Mouse (Mus musculus): ENCODE data around the gene Shisa9.
"Not testable (repeated sequence)": the region's sequence is repeated elsewhere in the genome, so short reads cannot be mapped to it uniquely, and the experiment has no call there.

Gene Shisa9

GRCm38 (mm10) chr16:11983616-11984270, at the start of gene Shisa9:
Gene Shisa9 (plus strand): TSS chr16:11984113.
- DNase-seq (ENCODE audit: low read depth, low spot score): no peak

GRCm38 (mm10) chr16:11940477-11940876, 43.4 kb upstream of the Shisa9 start:
- DNase-seq (ENCODE audit: low read depth, low spot score): peak; percentile 74

- DNase-seq (ENCODE audit: low read depth, low spot score): no peak
These were observed 23.2 kb upstream of the Shisa9 start for GRCm38 (mm10) chr16:11960691-11961090.

- DNase-seq (ENCODE audit: low read depth, low spot score): no peak
These were observed 17.9 kb upstream of the Shisa9 start for GRCm38 (mm10) chr16:11966041-11966440.

GRCm38 (mm10) chr16:11966810-11967209, 17.1 kb upstream of the Shisa9 start:
- not testable (repeated sequence) for DNase-seq (ENCODE audit: low read depth, low spot score)

GRCm38 (mm10) chr16:11967579-11967978, 16.3 kb upstream of the Shisa9 start:
- DNase-seq (ENCODE audit: low read depth, low spot score): no peak

GRCm38 (mm10) chr16:11973707-11974106, 10.2 kb upstream of the Shisa9 start:
- DNase-seq (ENCODE audit: low read depth, low spot score): no peak

GRCm38 (mm10) chr16:11976737-11977136, 7.2 kb upstream of the Shisa9 start:
- no peak for DNase-seq (ENCODE audit: low read depth, low spot score)

GRCm38 (mm10) chr16:11980764-11981163, 3.1 kb upstream of the Shisa9 start:
- DNase-seq (ENCODE audit: low read depth, low spot score): no peak

- no peak for DNase-seq (ENCODE audit: low read depth, low spot score)
These were observed 752 bp upstream of the Shisa9 start for GRCm38 (mm10) chr16:11983106-11983615.

- DNase-seq (ENCODE audit: low read depth, low spot score): no peak
These were observed 418 bp downstream of the Shisa9 start for GRCm38 (mm10) chr16:11984271-11984791.

- DNase-seq (ENCODE audit: low read depth, low spot score): no peak
These were observed 3.1 kb downstream of the Shisa9 start for GRCm38 (mm10) chr16:11987056-11987455.

GRCm38 (mm10) chr16:12005177-12005576, 21.3 kb downstream of the Shisa9 start:
- no peak for DNase-seq (ENCODE audit: low read depth, low spot score)

GRCm38 (mm10) chr16:12010136-12010535, 26.2 kb downstream of the Shisa9 start:
- no peak for DNase-seq (ENCODE audit: low read depth, low spot score)

GRCm38 (mm10) chr16:12012747-12013146, 28.8 kb downstream of the Shisa9 start:
- DNase-seq (ENCODE audit: low read depth, low spot score): no peak

- no peak for DNase-seq (ENCODE audit: low read depth, low spot score)
These were observed 30.6 kb downstream of the Shisa9 start for GRCm38 (mm10) chr16:12014523-12014922.

- no peak for DNase-seq (ENCODE audit: low read depth, low spot score)
These were observed 34.2 kb downstream of the Shisa9 start for GRCm38 (mm10) chr16:12017921-12018618.

GRCm38 (mm10) chr16:12020103-12020755, 36.3 kb downstream of the Shisa9 start:
- no peak for DNase-seq (ENCODE audit: low read depth, low spot score)

GRCm38 (mm10) chr16:12032441-12032840, 48.5 kb downstream of the Shisa9 start:
- no peak for DNase-seq (ENCODE audit: low read depth, low spot score)

- no peak for DNase-seq (ENCODE audit: low read depth, low spot score)
These were observed 51.0 kb downstream of the Shisa9 start for GRCm38 (mm10) chr16:12034868-12035267.

GRCm38 (mm10) chr16:12035626-12036025, 51.7 kb downstream of the Shisa9 start:
- DNase-seq (ENCODE audit: low read depth, low spot score): no peak

GRCm38 (mm10) chr16:12040935-12041334, 57.0 kb downstream of the Shisa9 start:
- no peak for DNase-seq (ENCODE audit: low read depth, low spot score)

Data from CD4-positive, CD25-positive, alpha-beta regulatory T cell, adult 2 months (primary cell).